Mouse (Mus musculus): ENCODE measurements around the gene Slc25a5. TPM values are rescaled to one million over a fixed set of nuclear protein-coding genes. Genes with fewer than 3 reads are reported as not detected.
A peak's percentile ranks its signal among the peaks of the same experiment; 100 is the strongest.

Gene Slc25a5
- total RNA-seq, 1 experiment from 2014 or later, result 896 TPM

DNA sequence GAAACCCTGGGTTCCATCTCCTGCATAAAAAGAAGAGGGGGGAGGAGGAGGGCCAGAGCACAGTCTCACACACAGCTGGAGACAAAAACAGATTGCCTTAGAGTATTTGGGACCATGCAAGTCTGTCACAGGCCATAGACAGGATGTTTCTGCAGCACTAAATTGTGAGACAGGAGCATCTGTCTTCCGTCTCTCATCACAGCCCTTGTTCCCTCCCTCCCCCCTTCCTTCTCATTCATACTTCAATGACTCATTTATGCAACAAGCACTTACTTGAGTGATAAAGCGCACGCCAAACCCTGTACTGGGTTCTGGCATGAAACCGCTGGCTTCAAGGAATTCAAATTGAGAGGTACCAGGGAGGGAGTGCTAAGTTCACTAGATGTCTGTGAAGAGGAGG lies 36.2 kb downstream of the Slc25a5 start:
- ATAC-seq (replicated peaks; ENCODE audit: low read depth, poor library complexity, severe bottlenecking), result no peak

DNA sequence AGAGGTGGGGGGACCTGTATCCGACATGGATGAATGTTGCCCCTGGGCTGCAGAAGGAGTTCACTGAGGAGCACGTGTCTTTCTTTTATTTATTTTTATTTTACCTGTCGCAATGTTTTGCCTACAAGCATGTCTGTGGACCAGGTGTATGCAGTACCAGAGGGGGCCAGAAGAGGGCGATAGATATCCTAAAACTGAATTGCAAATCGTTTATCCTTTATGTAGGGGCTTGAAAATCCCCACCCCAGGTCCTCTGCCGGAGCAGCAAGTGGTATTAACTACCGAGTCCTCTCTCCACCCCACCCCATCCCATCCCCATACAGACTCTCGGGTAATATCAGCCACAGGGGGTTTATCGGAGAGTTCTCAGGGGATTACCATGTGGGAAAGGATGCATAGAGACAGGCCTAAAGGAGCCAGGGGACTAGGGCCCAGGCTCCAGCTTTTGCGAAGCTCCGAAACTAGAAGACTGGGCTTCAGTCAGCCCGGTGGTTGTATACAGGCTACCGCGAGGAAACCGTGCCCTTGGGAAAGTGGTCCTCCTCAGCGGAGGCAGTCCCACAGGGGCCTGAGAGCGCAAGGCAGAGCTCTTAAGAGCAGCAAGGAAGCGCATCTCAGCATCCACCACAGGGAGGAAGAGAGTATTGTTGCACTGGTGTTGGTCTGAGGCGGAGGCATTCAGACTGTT lies 38.1 kb downstream of the Slc25a5 start:
- ATAC-seq (replicated peaks; ENCODE audit: low read depth, poor library complexity, severe bottlenecking), result peak; percentile 62

DNA sequence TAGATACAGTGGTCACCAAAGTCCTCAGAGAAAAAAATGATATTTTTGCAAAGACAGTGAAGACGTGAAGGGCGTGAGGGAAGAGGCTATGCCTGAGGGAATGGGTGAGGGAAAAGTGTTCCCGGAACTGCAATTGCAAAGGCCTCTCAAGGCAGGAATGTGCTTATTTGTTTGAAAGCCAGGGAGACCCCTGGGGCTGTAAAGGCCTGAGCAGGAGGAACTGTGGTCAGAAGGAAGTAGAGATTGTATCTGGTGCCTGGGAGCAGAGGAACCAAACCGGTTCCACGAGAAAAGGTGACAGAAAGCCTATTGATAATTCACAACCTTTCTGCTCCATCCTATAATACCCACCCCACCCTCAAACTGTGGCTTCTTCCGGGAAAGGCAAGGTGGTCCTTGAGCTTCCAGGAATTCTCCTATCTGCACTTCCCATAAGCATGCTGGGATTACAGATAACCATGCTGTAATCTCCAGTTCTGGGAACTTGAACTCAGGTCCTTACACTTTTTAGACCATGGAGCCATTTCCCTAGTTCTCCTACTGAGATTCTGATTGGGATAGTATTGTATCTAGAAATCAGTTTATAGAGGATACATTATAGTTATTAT lies 41.7 kb downstream of the Slc25a5 start:
- ATAC-seq (replicated peaks; ENCODE audit: low read depth, poor library complexity, severe bottlenecking), result no peak

DNA sequence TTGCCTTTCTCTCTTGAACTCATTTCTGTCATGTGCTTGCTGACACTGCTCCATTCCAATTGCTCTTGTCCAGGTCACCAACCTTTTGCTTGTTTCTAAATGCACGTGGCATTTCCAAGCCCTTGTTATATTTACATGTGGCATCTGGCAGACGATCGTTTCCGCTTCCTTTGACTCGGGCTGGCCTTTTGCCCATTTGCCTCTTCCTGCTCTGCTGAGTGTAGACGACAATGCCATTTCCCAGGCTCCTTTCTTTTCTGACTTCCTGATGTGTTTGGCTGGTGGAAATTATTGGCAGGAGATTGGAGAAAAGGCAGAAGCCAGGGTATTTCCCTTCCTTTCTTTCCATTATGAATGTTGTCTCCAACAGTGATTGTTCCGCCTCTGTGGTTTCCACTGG lies 43.9 kb downstream of the Slc25a5 start:
- ATAC-seq (replicated peaks; ENCODE audit: low read depth, poor library complexity, severe bottlenecking), result peak; percentile 17; the same call in 1 of the 2 replicates

DNA sequence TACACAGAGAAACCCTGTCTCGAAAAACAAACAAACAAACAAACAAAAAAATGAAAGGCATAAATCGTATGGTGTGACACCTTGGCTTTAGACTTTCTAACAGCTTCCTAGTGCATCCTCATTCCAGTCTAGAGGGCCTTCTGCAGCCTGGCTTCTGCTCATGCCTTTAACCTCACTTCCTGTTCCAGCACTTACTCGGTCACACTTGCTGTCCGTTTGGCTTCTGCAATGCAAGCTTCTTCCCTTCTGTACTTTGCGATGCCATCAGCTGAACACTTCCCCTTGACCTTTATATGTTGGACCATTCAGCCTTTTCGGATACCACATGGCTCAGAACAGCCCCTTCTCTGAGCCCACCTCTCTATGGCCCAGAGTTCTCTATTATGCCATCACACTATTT lies 46.2 kb downstream of the Slc25a5 start:
- ATAC-seq (replicated peaks; ENCODE audit: low read depth, poor library complexity, severe bottlenecking), result peak; percentile 61

DNA sequence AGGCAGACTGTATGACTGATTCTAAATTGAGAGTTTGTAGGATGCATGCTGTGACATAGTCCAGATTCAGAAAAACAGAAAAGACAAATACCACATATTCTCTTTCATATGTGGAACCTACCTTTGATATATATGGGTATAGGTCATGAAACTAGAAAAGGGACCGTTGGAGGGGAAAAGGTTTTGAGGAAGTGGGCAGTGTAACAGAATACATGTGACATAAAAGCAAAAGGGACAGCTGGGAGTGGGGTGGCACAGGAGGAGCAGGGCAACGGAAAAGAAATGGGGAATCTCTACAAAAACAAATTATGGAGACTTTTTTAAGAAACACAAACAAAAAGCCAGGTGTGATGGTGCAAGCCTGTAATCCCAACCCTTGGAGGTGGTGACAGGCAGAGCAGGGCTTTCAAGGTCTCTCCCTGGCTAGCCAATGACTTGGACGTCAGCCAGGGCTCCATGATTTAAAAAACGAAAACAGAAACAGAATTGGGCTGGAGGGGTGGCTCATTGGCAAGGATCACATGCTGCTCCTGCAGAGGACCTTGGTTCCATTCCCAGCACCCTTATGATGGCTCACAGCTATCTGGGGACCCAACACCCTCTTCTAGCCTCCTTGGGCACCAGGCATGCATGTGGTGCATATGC lies 48.0 kb downstream of the Slc25a5 start:
- ATAC-seq (replicated peaks; ENCODE audit: low read depth, poor library complexity, severe bottlenecking), result peak; percentile 67; the same call in 1 of the 2 replicates

DNA sequence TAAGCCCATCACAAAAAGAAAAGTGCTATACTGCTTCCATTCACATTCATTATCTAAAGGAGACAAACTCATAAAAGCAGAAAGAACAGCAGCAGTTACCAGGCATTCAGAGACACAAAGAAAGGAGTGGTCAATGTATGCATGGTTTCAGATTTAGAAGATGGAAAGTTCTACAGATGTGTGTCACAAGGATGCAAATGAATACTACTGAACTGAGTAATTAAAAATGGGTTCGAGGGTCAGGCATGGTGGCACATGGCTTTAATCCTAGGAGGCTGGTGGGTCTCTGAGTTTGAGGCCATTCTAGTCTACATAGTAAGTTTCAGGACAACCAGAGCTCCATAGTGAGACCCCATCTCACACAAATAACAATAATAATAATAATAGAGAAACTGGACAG lies 51.7 kb downstream of the Slc25a5 start:
- ATAC-seq (replicated peaks; ENCODE audit: low read depth, poor library complexity, severe bottlenecking), result no peak

Other genes with a start within 250 kb of the Slc25a5 start
- gene Pgrmc1, start 197.4 kb upstream of the Slc25a5 start, total RNA-seq (2017), result 72.3 and 76.6 TPM in 2 replicates
- 8.1 and 11.8 TPM in 2 replicates for gene Akap17b, start 150.3 kb upstream of the Slc25a5 start, total RNA-seq (2017)
- gene Slc25a43, start 52.0 kb upstream of the Slc25a5 start, total RNA-seq (2017), result 1.7 TPM in 1 of 2 replicates, not detected in the other
- 13.8 and 19.4 TPM in 2 replicates for gene Ube2a, start 78.2 kb downstream of the Slc25a5 start, total RNA-seq (2017)
- 55.6 TPM in 2 replicates for gene C330007P06Rik, start 78.5 kb downstream of the Slc25a5 start, total RNA-seq (2017)
- 18.5 and 20.6 TPM in 2 replicates for gene Nkrf, start 107.2 kb downstream of the Slc25a5 start, total RNA-seq (2017)
- 66.4 and 77.8 TPM in 2 replicates for gene Sept6, start 196.1 kb downstream of the Slc25a5 start, total RNA-seq (2017)